Mouse (Mus musculus) CH12.LX (cell line): ENCODE data around the gene Lancl3.

Experiments used
- CHD2 ChIP-seq: IDR thresholded peaks from 2 replicates; pipeline ENCODE4 v1.6.1; 2011; ENCODE audit warnings: low read length, improper control_type of control experiment
- CTCF ChIP-seq, 2 experiments: IDR thresholded peaks in 1 of 2; conservative IDR thresholded peaks in 1 of 2; 2 replicates each; pipeline ENCODE4 v1.5.1; 2011 to 2012; ENCODE audit warnings: low read depth in 2 of 2, low read length in 2 of 2, improper control_type of control experiment in 1 of 2, inconsistent platforms in 1 of 2, mild to moderate bottlenecking in 1 of 2, moderate library complexity in 1 of 2
- MAX ChIP-seq: IDR thresholded peaks from 2 replicates; pipeline ENCODE4 v1.6.1; 2011; ENCODE audit warnings: low read length, improper control_type of control experiment
- MXI1 ChIP-seq: IDR thresholded peaks from 2 replicates; pipeline ENCODE4 v1.6.1; 2011; ENCODE audit warnings: mild to moderate bottlenecking, low read depth, low read length, improper control_type of control experiment
- POLR2A ChIP-seq: IDR thresholded peaks from 2 replicates; pipeline ENCODE4 v1.6.1; 2011; ENCODE audit warnings: low read depth, mild to moderate bottlenecking, improper control_type of control experiment, low read length
- USF1 ChIP-seq: IDR thresholded peaks from 2 replicates; pipeline ENCODE4 v1.6.1; 2014; ENCODE audit warnings: low read depth, mild to moderate bottlenecking, inconsistent platforms, low read length, improper control_type of control experiment
- ZC3H11A ChIP-seq: IDR thresholded peaks from 2 replicates; pipeline ENCODE4 v1.6.1; 2012; ENCODE audit warnings: low read depth, mild to moderate bottlenecking, inconsistent platforms, low read length, improper control_type of control experiment
- ZNF384 ChIP-seq: IDR thresholded peaks from 2 replicates; pipeline ENCODE4 v1.6.1; 2012; ENCODE audit warnings: low read depth, low read length, improper control_type of control experiment, inconsistent platforms

- TF ChIP-seq CTCF (conservative IDR thresholded peaks at IDR 0.05 in 1 of 2, IDR thresholded peaks at IDR 0.05 in 1 of 2; ENCODE audit: low read depth in 2 of 2, low read length in 2 of 2), result no peak
- no peak for TF ChIP-seq POLR2A
- TF ChIP-seq MXI1, result no peak
- no peak for TF ChIP-seq CHD2
- no peak for TF ChIP-seq ZNF384
- no peak for TF ChIP-seq ZC3H11A
- no peak for TF ChIP-seq USF1
- TF ChIP-seq MAX, result no peak
Observed at GRCm38 (mm10) chrX:9219570-9219969, 19.9 kb downstream of the Lancl3 start.
